Mouse (Mus musculus) layer of hippocampus, adult 2 months (tissue): Measurements from ENCODE around the gene Olfr91. TPM values are rescaled to one million over a fixed set of nuclear protein-coding genes. Genes with fewer than 3 reads are reported as not detected.

Experiments
- DNase-seq, 2 experiments: peaks; one replicate each; pipeline ENCODE4 v3.0.0; 2022; ENCODE audit warnings: low spot score in 2 of 2
- H3K27ac ChIP-seq: fragments of 200-600 bp; 2 replicates; pipeline ENCODE4 v1.8.1; 2022
- H3K4me3 ChIP-seq: fragments of 200-600 bp; 2 replicates; pipeline ENCODE4 v1.8.1; 2022; ENCODE audit warnings: mild to moderate bottlenecking
- CTCF ChIP-seq: fragments of 200-600 bp; conservative IDR thresholded peaks from 2 replicates; pipeline ENCODE4 v1.8.1; 2022; ENCODE audit warnings: antibody characterized with exemption, mild to moderate bottlenecking, moderate library complexity
- total RNA-seq, 2 experiments: library from RNA; stranded (reverse); gene quantifications; 2 replicates each; pipeline ENCODE4 v1.2.3; 2021

Gene Olfr91
- total RNA-seq, 2 experiments from 2014 or later, result not detected

GRCm38 (mm10) chr17:37072730-37073276 lies 25.3 kb downstream of the Olfr91 start:
- peak in 1 of 2 experiments; percentile 20 for DNase-seq
- peak overlapping the region; percentile 82 for H3K27ac ChIP-seq
- no peak overlapping the region for H3K4me3 ChIP-seq
- no peak for TF ChIP-seq CTCF

DNA sequence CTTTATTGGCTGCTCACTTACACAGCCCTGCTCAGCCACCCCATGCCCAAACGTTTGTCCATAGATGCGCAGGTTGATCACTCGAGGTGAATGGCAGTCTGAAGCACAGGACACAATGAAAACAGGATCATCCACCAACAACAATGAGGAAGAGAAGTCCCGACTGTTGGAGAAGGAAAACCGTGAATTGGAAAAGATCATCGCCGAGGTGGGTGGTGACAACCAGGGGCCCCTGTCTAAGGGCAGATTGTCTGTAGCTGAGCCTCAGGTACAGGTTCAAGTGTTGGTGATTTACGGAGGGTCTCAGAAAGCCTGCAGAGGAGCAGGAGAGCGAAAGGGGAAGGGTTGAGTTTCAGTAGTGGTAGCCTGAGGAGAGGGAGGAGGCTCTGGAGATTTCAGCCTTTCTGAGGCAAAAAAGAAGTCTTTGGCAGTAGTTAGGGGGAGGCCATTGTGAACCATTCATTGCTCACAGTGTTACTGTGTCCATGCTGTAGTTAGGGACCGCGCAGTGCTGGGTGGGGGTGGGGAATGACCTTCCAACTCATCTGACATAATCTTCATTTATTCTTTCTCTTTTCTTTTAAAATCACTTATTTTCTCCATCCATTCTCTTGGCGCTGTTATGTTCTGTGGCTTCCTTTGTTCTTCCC lies 25.9 kb downstream of the Olfr91 start:
- no peak overlapping the region for H3K4me3 ChIP-seq
- TF ChIP-seq CTCF, result no peak
- H3K27ac ChIP-seq, result peak overlapping the region; percentile 82
- peak in 1 of 2 experiments; percentile 8 for DNase-seq

- Histone ChIP-seq H3K27ac (peak overlapping the region; percentile 71; the same call in 1 of the 2 replicates), H3K4me3 (no peak overlapping the region)
- DNase-seq, result no peak
- TF ChIP-seq CTCF, result no peak
Measured at GRCm38 (mm10) chr17:37070121-37070520, 28.0 kb downstream of the Olfr91 start.

DNA sequence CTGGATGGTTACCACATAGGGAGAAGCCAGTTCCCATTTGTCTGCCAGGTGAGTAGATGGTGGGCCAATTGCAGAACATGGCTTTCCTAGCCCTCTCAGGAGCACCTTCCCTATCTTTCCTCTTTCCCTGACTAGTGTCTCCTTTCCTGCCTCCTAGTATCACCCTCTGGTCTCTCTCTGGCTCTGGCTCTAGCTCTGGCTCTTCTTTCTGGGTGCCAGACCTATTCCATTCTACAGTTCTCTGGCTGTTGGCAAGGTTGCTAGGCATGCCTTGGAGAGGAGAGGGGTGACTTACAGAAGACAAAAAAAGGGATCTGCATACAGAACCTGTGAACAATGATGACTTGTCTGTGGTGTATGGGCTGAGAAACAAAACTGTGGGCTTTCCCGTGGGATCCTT lies 30.2 kb downstream of the Olfr91 start:
- Histone ChIP-seq H3K4me3 (no peak overlapping the region), H3K27ac (peak overlapping the region; percentile 78)
- no peak for TF ChIP-seq CTCF
- no peak for DNase-seq

- Histone ChIP-seq H3K4me3 (no peak overlapping the region), H3K27ac (peak overlapping the region; percentile 78; the same call in 1 of the 2 replicates)
- DNase-seq, result no peak
- no peak for TF ChIP-seq CTCF
Measured at GRCm38 (mm10) chr17:37065993-37066392, 32.1 kb downstream of the Olfr91 start.

DNA sequence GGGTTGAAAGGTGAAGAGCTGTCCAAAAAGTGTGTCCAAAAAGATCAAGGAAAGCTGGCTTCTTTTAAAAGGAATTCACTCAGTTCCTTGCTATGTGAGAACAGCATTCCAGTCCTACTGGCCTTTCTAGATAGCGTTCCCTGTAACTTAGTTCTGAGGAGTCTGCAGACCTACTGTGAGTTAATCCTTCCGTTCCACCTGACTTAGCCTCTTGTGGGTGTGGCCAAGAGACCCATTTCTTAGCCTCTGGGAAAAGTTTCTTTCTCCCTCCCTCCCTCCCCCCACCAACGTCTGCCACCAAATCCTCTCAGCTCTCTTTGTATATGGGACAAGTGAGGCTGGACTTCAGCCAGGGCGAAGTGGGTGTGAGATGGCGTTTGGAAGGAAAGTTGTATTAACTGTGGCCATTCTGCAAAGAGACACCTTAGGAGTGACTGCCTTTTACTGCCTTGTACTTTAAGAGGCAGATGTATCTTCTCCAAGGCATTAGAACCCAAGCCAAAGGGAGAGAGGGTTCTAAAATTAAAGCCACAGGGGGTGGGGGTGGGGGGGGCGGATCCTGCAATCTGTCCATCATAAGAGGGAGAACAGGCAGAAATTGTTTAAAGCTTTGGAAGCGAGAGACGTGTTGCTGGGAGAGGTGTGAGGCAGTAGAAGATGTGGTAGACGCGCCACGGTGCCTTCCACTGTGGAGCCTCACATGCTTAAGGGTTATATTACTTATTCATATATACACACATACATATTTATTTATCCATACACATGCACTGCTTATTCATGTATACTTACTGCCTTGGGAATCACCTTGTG lies 34.2 kb downstream of the Olfr91 start:
- no peak overlapping the region for H3K4me3 ChIP-seq
- no peak for DNase-seq
- peak overlapping the region; percentile 84; the same call in 1 of the 2 replicates for H3K27ac ChIP-seq
- TF ChIP-seq CTCF, result no peak

- no peak overlapping the region for H3K4me3 ChIP-seq
- DNase-seq, result no peak
- H3K27ac ChIP-seq, result peak overlapping the region; percentile 84
- no peak for TF ChIP-seq CTCF
Measured at GRCm38 (mm10) chr17:37063063-37063462, 35.0 kb downstream of the Olfr91 start.

DNA sequence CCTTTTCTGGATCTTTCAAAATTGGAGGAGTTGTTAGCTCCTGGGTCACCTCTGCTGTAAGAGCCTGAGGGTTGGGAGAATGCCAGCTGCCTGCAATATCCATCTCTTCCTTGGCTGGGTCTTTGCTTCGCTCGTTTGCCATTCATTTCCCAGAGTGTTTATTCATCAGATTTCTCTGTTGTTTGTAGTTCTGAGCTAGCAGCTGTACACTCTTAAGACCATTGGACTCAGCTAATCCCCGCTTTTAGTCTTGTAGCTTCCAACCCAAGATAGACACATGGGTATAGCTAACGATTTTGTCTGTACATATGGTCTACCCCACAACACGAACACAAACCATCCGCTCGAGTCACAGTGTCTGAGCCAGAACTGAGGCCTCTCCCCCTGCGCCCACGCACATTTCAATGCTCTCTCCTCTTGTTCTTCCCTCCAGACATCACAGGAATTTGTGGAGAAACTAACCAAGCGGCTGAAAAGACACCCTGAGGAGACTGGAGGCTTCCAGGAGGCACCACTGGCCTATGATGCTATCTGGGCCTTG lies 35.9 kb downstream of the Olfr91 start:
- peak in 1 of 2 experiments; percentile 60 for DNase-seq
- Histone ChIP-seq H3K4me3 (0 out of 2 replicates have a peak overlapping the region, but pooled peaks have one; percentile 6), H3K27ac (peak overlapping the region; percentile 84)
- no peak for TF ChIP-seq CTCF

GRCm38 (mm10) chr17:37061435-37061834 lies 36.6 kb downstream of the Olfr91 start:
- no peak for DNase-seq
- no peak for TF ChIP-seq CTCF
- Histone ChIP-seq H3K4me3 (no peak overlapping the region; the same call in 1 of the 2 replicates), H3K27ac (peak overlapping the region; percentile 84)

DNA sequence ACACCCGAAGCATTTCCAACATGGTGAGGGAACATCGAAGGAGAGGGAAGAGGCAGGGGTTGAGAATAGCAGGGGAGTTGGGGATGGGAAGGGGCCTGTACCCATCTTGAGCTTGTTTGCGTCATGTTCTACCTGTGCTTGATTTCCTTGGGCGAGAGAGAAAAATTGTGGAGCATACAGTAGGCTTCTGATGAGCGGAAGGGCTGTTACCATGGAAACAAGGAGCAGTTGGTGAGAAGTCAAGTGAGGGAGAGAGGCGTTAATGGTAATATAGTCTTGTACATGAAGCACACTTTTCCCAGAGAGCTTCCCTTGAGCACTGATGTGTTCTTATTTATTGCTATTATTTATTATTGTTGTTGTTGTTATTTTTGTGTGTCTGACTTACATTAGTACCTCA lies 41.1 kb downstream of the Olfr91 start:
- peak in 1 of 2 experiments; percentile 46 for DNase-seq
- Histone ChIP-seq H3K27ac (peak overlapping the region; percentile 96), H3K4me3 (no peak overlapping the region; the same call in 1 of the 2 replicates)
- no peak for TF ChIP-seq CTCF

- no peak for DNase-seq
- no peak for TF ChIP-seq CTCF
- peak overlapping the region; percentile 96 for H3K27ac ChIP-seq
- peak overlapping the region; percentile 89 for H3K4me3 ChIP-seq
Measured at GRCm38 (mm10) chr17:37051745-37052144, 46.3 kb downstream of the Olfr91 start.

GRCm38 (mm10) chr17:37050876-37051275 lies 47.2 kb downstream of the Olfr91 start:
- Histone ChIP-seq H3K4me3 (peak overlapping the region; percentile 89), H3K27ac (peak overlapping the region; percentile 96)
- DNase-seq, result peak in 1 of 2 experiments; percentile 40
- TF ChIP-seq CTCF, result no peak

- H3K27ac ChIP-seq, result peak overlapping the region; percentile 96
- H3K4me3 ChIP-seq, result peak overlapping the region; percentile 89
- TF ChIP-seq CTCF, result no peak
- peak; percentile 95 to 96 for DNase-seq
Measured at GRCm38 (mm10) chr17:37050399-37050798, 47.7 kb downstream of the Olfr91 start.
